Mouse (Mus musculus): ENCODE measurements around the gene Steap3.
A peak's percentile ranks its signal among the peaks of the same experiment; 100 is the strongest.

Gene Steap3

DNA sequence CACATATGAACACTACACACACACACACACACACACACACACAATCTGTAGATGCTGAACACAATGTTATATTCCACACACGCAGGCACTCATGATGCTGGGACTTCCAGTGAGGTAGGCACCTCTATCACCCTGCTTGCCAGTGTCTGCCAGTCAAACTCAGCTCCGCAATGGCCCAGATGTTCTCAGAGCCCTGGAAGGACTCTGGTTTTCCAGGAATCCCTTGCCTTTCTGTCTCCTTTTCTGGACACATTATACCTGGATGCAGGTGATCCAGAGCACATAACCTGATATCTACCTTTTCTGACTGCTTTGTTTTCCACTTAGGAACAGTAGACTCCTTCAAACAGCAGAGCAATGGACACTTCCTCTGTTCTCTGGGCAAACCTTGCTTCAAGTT, 75.8 kb downstream of the Steap3 start:
- DNase-seq = no peak

- no peak for DNase-seq
These were observed 76.6 kb downstream of the Steap3 start for GRCm38 (mm10) chr1:120195947-120196346.

GRCm38 (mm10) chr1:120193586-120193985, 78.9 kb downstream of the Steap3 start:
- DNase-seq = no peak

DNA sequence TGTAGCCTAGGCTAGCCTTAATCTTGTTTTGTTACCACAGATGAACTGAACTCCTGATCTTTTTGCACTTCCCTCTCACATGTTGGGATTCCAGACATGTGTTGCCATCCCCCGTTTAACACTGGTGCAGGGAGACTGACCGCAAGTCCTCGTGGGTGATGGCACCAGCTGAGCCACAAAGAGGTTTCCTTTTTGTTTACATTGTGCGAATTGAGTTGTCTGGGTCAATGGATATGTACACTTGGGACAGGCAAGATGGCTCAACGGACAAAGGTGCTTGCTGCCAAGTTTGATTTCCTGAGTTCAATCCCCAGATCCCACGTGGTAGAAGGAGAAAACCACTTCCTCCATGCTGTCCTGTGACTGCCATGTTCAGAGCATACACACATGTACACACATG, 80.2 kb downstream of the Steap3 start:
- no peak for DNase-seq

- DNase-seq = no peak
These were observed 81.6 kb downstream of the Steap3 start for GRCm38 (mm10) chr1:120190946-120191345.

- no peak for DNase-seq
These were observed 82.2 kb downstream of the Steap3 start for GRCm38 (mm10) chr1:120190300-120190699.

GRCm38 (mm10) chr1:120189206-120189605, 83.3 kb downstream of the Steap3 start:
- no peak for DNase-seq

DNA sequence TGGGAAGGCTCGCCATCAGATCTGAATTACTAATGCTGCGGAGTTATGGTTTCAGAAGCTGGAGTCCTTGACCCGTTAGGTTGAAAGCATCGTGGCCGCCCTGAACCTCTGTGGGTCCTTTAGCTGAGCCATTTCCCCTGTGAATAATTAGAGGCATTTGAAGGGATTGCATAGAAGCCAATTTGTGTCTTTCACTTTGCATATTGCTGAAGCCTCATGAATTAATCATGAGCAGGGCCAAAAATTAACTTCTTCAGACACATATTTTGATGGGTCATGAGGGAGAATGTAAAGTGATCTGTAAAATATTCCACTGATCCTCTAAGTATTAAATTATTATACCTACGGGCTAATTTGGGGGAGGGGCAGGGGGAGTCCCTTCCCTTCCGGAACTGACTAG, 85.4 kb downstream of the Steap3 start:
- no peak for DNase-seq

- no peak for DNase-seq
These were observed 85.8 kb downstream of the Steap3 start for GRCm38 (mm10) chr1:120186655-120187054.

- DNase-seq = no peak
These were observed 86.3 kb downstream of the Steap3 start for GRCm38 (mm10) chr1:120186204-120186603.

- no peak for DNase-seq
These were observed 95.4 kb downstream of the Steap3 start for GRCm38 (mm10) chr1:120177141-120177540.

DNA sequence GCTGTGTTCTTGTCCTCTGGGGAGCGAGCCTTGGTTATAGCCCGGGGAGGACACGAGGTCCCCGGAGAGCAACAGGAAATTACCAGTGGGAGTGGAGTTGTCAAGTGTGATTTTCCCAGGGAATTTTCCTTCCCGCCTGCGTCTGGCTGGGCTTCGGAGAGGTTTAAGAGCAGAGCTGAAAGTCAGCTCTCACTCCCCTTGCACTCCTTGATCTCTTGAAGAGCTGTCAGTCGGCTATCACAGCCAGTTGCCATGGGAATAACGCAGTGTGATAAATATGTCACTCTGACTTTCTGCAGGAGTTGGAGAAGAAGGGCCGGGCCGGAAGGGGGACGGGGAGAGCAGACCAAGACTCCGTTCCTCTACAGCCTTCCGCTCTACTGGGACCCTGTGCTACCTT, 96.2 kb downstream of the Steap3 start:
- DNase-seq = no peak

- no peak for DNase-seq
These were observed 97.5 kb downstream of the Steap3 start for GRCm38 (mm10) chr1:120174991-120175390.

- DNase-seq = no peak
These were observed 100.5 kb downstream of the Steap3 start for GRCm38 (mm10) chr1:120171819-120172521.

DNA sequence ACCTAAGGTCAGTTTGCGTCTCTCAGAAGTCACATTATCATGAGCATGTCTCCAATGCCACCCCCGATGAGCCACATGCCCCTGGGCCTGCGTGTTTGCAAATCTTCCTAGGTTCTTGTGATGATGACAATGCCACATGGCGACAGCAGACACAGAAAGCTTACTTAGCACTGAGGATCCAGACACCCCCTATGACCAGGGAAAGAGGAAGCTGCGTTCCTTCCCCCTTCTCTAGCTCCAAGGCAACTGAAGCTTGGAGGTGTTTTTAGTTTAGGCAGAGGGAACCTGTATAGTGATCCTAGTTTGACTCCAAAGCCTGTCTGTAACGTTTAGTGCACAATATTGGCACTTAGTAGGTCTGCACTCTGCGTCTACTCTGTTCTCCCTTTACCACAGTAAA, 102.2 kb downstream of the Steap3 start:
- no peak for DNase-seq

DNA sequence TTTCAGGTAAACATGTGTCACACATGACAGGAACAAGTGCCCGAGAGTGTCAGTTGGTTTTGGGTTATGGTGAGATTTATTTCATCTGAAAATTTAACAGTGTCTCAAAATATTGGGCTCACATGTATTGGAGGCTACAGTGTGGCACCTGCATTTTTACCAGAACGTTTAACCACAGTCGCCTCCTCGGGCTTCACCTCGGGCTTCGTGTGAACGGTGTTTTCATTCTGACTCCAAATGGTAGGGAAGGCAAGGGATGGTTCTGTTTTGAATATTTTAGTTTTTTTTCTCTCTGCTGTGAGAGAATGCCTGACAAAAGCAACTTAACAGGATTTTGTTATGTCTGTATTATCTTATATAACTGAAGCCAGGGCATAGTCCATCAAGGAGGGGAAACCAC, 103.8 kb downstream of the Steap3 start:
- DNase-seq = no peak

GRCm38 (mm10) chr1:120168016-120168415, 104.5 kb downstream of the Steap3 start:
- DNase-seq = no peak

DNA sequence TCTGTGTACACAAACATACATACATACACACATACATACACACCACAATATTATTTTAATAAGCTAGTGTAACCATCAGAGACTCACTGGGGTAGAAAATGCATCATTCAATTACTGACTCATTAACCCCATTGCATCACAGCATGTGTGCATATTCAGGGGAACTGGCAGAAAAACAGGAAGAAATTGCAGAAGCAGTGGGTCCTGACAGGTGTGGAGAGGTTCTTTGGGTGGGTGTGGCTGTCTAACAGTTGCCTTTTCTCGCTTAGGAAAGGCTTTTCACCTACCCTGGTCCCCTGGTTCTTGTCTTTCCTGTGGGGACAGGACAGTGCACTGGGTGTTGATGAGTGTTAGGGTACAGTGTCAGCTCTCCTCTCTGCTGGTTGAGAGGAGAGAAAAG, 109.9 kb downstream of the Steap3 start:
- DNase-seq = no peak

- DNase-seq = no peak
These were observed 111.0 kb downstream of the Steap3 start for GRCm38 (mm10) chr1:120161502-120161901.

GRCm38 (mm10) chr1:120158474-120159127, 113.9 kb downstream of the Steap3 start:
- DNase-seq = no peak

DNA sequence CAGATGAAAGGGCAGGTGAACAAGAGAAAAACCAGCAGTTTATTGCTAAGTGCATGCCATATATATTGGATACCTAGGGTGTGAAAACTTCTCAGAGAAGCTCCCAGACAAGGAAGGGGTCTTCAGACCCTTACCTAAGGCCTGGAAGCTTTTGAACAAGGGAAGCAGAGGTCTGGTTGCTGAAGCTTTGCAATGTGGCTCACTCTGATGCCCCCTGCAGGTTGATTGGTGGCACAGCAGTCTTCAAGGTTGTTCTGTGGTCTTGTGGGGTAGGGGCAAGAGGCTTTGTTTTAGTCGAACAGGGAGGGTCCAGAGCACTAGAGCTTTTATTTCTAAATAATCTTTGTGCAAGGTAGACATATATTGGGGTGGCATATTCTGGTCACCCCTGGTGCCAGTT, 117.2 kb downstream of the Steap3 start:
- no peak for DNase-seq

DNA sequence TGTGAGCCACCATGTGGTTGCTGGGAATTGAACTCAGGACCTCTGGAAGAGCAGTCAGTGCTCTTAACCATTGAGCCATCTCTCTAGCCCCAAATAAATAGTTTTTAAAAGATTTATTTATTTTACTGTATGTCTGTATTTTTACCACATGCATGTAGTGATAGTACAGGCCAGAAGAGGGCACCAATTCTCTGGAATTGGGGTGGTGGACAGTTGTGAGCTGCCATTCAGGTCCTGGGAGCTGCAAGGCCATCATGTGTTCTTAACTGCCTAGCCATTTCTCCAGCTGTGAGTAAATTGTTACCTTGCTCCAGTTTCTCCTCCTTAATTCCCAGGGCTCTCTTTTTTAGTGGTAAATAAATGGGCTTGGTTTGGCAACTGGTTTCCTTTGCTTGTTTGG, 118.3 kb downstream of the Steap3 start:
- DNase-seq = peak; percentile 13

DNA sequence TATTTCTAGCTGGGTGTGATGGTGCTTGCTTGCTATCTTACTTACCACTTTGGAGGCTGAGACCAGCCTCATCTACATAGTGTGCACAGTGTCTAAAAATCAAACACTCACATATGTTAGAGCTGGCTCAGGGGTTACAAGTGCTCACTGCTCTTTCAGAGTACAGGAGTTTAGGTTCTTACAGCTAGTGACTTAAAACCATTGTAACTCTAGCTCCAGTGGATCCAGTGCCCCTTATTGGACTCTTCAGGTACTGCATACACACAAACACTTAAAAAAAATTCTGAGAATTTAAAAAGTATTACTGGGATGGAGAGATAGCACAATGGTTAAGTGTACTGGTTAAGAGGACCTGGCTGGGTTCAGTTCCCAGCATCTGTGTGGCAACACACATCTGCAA, 125.5 kb downstream of the Steap3 start:
- DNase-seq = no peak

GRCm38 (mm10) chr1:120145527-120146216, 126.8 kb downstream of the Steap3 start:
- no peak for DNase-seq
